Mouse (Mus musculus) erythroblast, adult 5-6 weeks (primary cell): Measurements from ENCODE around the gene Csrp1. TPM values are rescaled to one million over a fixed set of nuclear protein-coding genes. Genes with fewer than 3 reads are reported as not detected.

ENCODE experiments used
- ATAC-seq: replicated peaks from 2 replicates; pipeline ENCODE4 v1.8.0; 2016; ENCODE audit warnings: moderate number of reproducible peaks, mild to moderate bottlenecking, moderate TSS enrichment, inconsistent platforms; ENCODE audit not compliant: poor library complexity, low FRiP score, severe bottlenecking
- total RNA-seq, 2 experiments: library from RNA; stranded (forward) in 1 of 2; stranded (reverse) in 1 of 2; fragments of 150-400 nt in 1 of 2; fragments of 200-764, 138-1000 nt in 1 of 2; gene quantifications; 2 replicates each; pipeline versions ENCODE4 v1.2.3 to v1.2.4; 2015 to 2017; ENCODE audit warnings: low replicate concordance in 2 of 2

The Csrp1 gene
- total RNA-seq, 2 experiments from 2014 or later, result 23.1 to 23.4 TPM

DNA sequence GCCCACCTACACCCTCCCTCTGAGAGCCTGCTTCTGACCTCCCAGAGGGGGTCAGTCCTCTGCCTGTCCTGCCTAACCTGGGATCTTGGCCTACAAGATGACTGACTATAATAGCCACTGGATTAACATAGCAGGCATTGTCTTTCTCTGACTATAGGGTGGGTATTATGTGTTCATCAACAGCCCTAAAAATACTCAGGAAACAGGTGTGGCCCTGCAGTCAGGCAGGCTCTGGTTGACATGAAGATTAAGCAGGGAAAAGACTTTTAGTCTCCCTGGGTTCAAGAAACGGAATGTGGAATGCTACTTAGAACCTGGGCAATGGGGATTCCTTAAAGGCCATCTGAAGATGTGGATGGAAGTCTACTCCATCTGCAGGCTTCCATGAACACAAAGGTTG is 78.6 kb downstream of the Csrp1 start:
- ATAC-seq, result no peak

DNA sequence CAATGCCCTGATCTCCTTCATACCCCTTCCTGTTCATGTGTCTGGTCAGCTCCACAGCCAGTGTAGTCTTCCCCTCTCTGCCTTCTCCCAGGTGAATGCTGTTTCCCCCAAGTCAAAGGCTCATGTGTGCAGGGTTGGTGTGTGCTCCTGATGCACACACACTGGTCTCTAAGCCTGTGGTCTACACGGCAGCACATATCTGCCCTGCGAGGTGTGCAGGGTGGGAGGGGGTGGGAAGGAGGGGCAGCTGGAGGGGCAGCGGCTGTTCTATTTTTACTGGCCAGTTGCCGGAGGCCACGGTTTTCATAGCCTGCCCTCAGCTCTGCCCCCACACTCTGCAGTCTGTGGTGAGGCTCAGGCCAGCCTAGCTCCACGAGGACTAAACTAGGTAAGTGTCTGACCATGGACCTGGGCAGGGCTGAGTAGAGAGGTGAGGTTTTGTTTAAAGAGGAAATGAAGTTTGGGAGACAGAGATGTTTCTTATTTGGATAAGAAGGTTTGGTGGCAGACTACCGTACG is 79.3 kb downstream of the Csrp1 start:
- no peak for ATAC-seq

DNA sequence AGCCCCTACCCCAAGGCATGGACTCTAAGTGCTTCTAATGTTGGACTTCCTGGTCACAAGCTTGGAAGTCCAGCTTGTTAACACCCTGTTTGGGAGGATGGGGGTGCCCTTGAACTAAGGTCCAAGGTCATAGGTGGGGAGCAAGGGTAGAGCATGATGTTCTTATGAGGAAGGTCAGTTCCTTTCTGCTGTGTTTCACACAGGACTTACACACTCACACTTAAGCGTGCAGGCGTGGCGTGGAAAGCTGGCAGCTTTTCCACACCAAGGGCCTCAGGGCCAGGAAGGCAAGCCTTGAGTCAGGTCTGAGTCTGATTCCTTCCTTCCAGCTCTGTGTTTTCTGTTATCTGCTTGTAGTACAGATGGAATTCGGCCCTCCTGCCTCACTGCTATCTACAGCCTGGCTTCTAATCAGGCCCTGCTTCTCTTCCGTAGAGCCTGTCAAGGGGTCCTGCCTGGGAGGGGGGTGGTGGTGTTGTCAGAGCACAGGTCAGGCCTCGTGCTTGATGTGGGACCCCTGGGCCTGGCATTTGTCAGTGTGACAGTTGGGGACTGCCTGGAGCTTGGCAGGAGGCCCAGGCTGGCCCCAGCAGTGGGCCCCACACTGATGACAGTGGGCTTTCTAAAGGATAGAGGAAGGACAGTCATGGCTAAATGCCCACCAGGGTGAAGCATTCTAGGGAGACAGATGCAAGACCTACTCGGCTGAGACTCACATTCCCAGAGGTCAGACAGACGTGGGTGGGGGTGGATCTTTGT is 80.5 kb downstream of the Csrp1 start:
- no peak for ATAC-seq

Other genes with a start within 250 kb of the Csrp1 start
- gene Nav1, start 112.8 kb upstream of the Csrp1 start, total RNA-seq (2015; ENCODE audit: low replicate concordance), result 1.5 and 1.7 TPM in 2 replicates
- 0.77 and 1.4 TPM in 2 replicates for gene Nav1, start 112.8 kb upstream of the Csrp1 start, total RNA-seq (2017; ENCODE audit: low replicate concordance)
- not detected in 2 replicates for gene Phlda3, start 46.1 kb downstream of the Csrp1 start, total RNA-seq (2015; ENCODE audit: low replicate concordance)
- not detected in 2 replicates for gene Phlda3, start 46.1 kb downstream of the Csrp1 start, total RNA-seq (2017; ENCODE audit: low replicate concordance)
- gene Tnni1, start 59.4 kb downstream of the Csrp1 start, total RNA-seq (2015; ENCODE audit: low replicate concordance), result not detected in 2 replicates
- not detected in 2 replicates for gene Tnni1, start 59.4 kb downstream of the Csrp1 start, total RNA-seq (2017; ENCODE audit: low replicate concordance)
- gene Lad1, start 98.5 kb downstream of the Csrp1 start, total RNA-seq (2015; ENCODE audit: low replicate concordance), result not detected in 2 replicates
- not detected in 2 replicates for gene Lad1, start 98.5 kb downstream of the Csrp1 start, total RNA-seq (2017; ENCODE audit: low replicate concordance)
- gene Tnnt2, start 116.3 kb downstream of the Csrp1 start, total RNA-seq (2015; ENCODE audit: low replicate concordance), result not detected in 2 replicates
- gene Tnnt2, start 116.3 kb downstream of the Csrp1 start, total RNA-seq (2017; ENCODE audit: low replicate concordance), result not detected in 2 replicates
- not detected in 2 replicates for gene Pkp1, start 199.1 kb downstream of the Csrp1 start, total RNA-seq (2015; ENCODE audit: low replicate concordance)
- gene Pkp1, start 199.1 kb downstream of the Csrp1 start, total RNA-seq (2017; ENCODE audit: low replicate concordance), result not detected in 2 replicates